In the genomic region with DNA sequence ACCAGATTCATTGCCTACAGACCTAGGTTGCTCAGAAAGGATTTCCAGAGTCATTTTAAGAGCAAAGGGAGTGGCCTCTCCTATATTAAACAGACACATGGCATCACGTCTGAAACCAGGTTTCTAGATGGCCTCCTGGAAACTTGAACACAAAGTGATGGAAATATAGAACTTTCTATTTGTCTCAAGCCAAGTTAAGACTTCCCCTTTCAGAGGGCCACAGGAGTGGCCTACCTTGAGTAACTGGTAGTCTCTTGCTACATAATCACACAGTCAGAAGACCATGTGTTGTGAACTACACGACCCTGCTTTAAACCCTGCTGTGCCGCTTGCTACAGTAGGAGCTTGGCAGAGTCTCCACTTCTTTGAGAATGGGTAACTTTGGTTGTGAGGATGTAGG, we compare ENCODE assay signal across 19 mouse cellular contexts.
"Had no signal": no experiment of that assay in that cellular context is flagged by ENCODE, and none has a peak within 500 bp of the region (broad histone marks: within the 10 kb centered on the region; RNA-seq: fewer than 3 reads in every experiment).

No protein-coding gene starts in this region.

- H3K9me3 ChIP-seq: limb, embryonic 12.5 days; limb, embryonic 15.5 days; midbrain, embryonic 12.5 days; stomach, embryonic 15.5 days had no signal

- H3K36me3 ChIP-seq: limb, embryonic 12.5 days; limb, embryonic 15.5 days; midbrain, embryonic 12.5 days; stomach, embryonic 15.5 days had no signal

- H3K27me3 ChIP-seq: limb, embryonic 15.5 days; midbrain, embryonic 12.5 days; stomach, embryonic 15.5 days had no signal

- ATAC-seq: liver, postnatal 0 days; lung, postnatal 0 days; midbrain, embryonic 16.5 days had no signal

- H3K9ac ChIP-seq: limb, embryonic 12.5 days; limb, embryonic 15.5 days; liver, embryonic 14.5 days; liver, postnatal 0 days; lung, embryonic 14.5 days; midbrain, embryonic 12.5 days; stomach, embryonic 15.5 days had no signal

- H3K4me2 ChIP-seq: limb, embryonic 12.5 days; limb, embryonic 15.5 days; liver, embryonic 11.5 days; lung, embryonic 14.5 days; midbrain, embryonic 12.5 days; stomach, embryonic 15.5 days had no signal

- H3K27ac ChIP-seq: limb, embryonic 12.5 days; limb, embryonic 15.5 days; liver, embryonic 14.5 days; midbrain, embryonic 12.5 days; stomach, embryonic 15.5 days had no signal

- DNase-seq: kidney, adult 9 months; kidney, postnatal 14 days; kidney, postnatal 4 days; left cerebral cortex, postnatal 4 days; liver, postnatal 0 days; lung, embryonic 14.5 days; lung, postnatal 36 days; retina, postnatal 1 day; right cerebral cortex, postnatal 25 days; spleen, adult 18-20 months; thymus, postnatal 36 days had no signal

- H3K4me3 ChIP-seq: limb, embryonic 12.5 days; limb, embryonic 15.5 days; midbrain, embryonic 12.5 days; stomach, embryonic 15.5 days had no signal

- H3K4me1 ChIP-seq: limb, embryonic 15.5 days; midbrain, embryonic 12.5 days; stomach, embryonic 15.5 days had no signal
